Mouse (Mus musculus): ENCODE measurements around the gene Ppp2r5c. TPM values are rescaled to one million over a fixed set of nuclear protein-coding genes. Genes with fewer than 3 reads are reported as not detected.

Gene Ppp2r5c
- 89.9 and 96.7 TPM in 2 replicates for polyA plus RNA-seq (2015; fragmentation: Nextera tagmentation; extraction: Ambion mirVana)

DNA sequence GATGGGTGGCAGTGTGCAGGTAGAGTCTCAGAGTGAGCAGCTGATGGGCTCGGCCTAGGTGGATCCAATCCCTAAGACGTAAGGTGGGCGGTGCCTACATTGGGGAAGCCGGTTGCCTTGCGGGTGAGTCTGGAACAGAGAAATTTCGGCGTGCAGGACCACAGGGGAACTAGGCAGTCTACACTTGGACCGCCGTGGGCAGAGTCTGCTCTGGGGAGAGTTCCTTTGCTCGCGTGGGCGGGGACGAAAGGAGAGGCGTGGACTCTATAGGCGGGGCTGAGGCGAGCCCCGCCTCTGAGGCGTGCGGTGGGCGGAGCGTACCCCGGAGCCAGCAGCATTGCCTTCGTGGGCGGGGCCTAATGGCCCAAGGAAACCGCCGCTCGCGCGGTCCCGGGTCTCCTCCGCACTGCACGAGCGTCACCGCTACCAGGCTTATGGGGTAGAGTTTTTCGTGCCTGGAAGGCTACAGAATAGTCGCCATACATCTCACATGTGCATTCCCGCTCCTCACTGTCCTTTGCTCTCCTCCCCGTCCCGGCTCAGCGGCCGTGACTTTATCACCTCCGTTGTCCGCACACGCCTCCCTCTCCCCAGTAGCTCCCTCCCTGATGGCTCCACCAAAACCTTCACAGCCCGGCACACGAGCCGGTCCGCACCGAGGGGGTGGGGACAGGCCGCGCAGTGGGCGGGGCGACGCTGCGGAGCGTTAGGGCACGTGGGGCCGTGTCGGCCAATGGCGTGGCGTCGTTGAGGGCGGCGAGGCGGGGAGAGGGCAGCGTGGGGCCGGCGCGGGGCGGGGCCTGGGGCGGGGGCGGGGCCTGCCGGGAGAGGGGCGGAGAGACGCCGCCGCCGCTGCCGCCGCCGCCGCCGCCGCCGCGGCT is at the start of gene Ppp2r5c:
Gene Ppp2r5c (plus strand): TSS at position 831 of the 881 bp plus-strand sequence.

DNA sequence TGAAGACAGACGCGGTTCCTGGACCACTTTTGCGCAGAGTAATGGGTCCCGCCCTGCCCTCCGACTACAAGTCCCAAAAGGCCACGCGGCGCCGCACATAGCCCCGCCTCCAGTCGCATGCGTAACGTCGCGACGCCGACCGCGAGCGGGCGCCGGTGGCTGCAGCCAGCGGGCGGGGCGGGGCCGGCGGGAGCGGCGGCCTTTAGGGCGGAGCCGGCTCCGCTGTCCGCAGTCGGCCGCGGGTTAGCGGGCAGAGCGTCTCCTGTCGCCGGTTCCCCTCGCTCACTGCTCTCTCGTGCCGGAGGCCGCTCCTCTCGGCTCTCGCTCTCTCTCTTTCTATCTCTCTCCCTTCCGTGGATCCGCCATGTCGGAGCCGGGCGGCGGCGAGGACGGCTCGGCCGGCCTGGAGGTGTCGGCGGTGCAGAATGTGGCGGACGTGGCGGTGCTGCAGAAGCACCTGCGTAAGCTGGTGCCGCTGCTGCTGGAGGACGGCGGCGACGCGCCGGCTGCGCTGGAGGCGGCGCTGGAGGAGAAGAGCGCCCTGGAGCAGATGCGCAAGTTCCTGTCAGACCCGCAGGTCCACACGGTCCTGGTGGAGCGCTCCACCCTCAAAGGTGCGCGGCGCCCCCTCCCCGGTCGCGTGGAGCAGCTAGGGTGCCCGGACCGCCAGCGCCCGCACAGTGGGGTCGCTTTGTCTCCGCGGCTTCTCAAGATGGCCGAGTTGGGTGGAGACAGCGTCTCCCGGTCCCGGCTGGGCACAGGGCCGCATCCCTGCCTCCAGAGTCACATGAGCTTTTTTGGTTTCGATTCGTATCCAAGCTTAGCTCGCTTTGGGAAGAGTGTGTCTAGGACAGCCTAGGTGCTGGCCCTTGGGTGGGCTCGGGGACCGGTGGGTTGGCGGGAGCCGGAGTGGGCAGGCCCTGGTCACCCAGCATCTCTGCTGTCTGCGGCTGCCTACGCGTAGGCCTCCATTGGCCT is 154.6 kb downstream of the Ppp2r5c start, which contains the start of gene Dync1h1:
Gene Dync1h1 (plus strand): TSS at position 212 of the 978 bp plus-strand sequence.

Other genes starting within 250 kb of the Ppp2r5c start
- 0.06 and 0.11 TPM in 2 replicates for gene Dio3, start 168.1 kb upstream of the Ppp2r5c start, polyA plus RNA-seq (2015; fragmentation: Nextera tagmentation; extraction: Ambion mirVana)
- 23.2 and 25.2 TPM in 2 replicates for gene Dync1h1, start 154.3 kb downstream of the Ppp2r5c start, polyA plus RNA-seq (2015; fragmentation: Nextera tagmentation; extraction: Ambion mirVana)
- not detected in 2 replicates for gene 1700001K19Rik, start 235.5 kb downstream of the Ppp2r5c start, polyA plus RNA-seq (2015; fragmentation: Nextera tagmentation; extraction: Ambion mirVana)